Mouse (Mus musculus) MEL (cell line): ENCODE measurements at regions not wholly inside any gene's neighbourhood (a gene's known extent, or its start where the extent isn't known, plus 50 kb on each side); places are given as distances from the start of the nearest gene placed in this dataset.

Experiments
- DNase-seq: peaks from one replicate; pipeline ENCODE4 v3.0.0; 2011; ENCODE audit warnings: low read depth, low spot score
- H3K27ac ChIP-seq: 2 replicates; pipeline ENCODE4 v1.5.1; 2012; ENCODE audit warnings: low read depth, mild to moderate bottlenecking, control low read depth, low read length, moderate library complexity; ENCODE audit not compliant: control insufficient read depth
- H3K27me3 ChIP-seq, 2 experiments: fragments of 150-350 bp in 1 of 2; sonication (generic) in 1 of 2; 2 replicates each; pipeline ENCODE4 v1.6.1; 2012; ENCODE audit warnings: low read length in 2 of 2, mild to moderate bottlenecking in 2 of 2, improper control_type of control experiment in 1 of 2, moderate library complexity in 1 of 2; ENCODE audit not compliant: insufficient read depth in 2 of 2, control insufficient read depth in 1 of 2
- H3K36me3 ChIP-seq, 2 experiments: 2 replicates each; pipeline ENCODE4 v1.6.1; 2012 to 2014; ENCODE audit warnings: low read length in 2 of 2, improper control_type of control experiment in 1 of 2, inconsistent platforms in 1 of 2, mild to moderate bottlenecking in 1 of 2; ENCODE audit not compliant: insufficient read depth in 2 of 2, control insufficient read depth in 1 of 2
- H3K4me1 ChIP-seq, 2 experiments: fragments of 150-350 bp in 1 of 2; sonication (generic) in 1 of 2; 2 replicates each; pipeline ENCODE4 v1.6.1; 2012; ENCODE audit warnings: low read length in 2 of 2, improper control_type of control experiment in 1 of 2, mild to moderate bottlenecking in 1 of 2; ENCODE audit not compliant: insufficient read depth in 2 of 2, control insufficient read depth in 1 of 2
- H3K4me3 ChIP-seq, 2 experiments: fragments of 150-350 bp in 1 of 2; sonication (generic) in 1 of 2; 2 replicates each; pipeline ENCODE4 v1.5.1; 2012; ENCODE audit warnings: low read depth in 2 of 2, low read length in 2 of 2, mild to moderate bottlenecking in 2 of 2, moderate library complexity in 2 of 2, control low read depth in 1 of 2, improper control_type of control experiment in 1 of 2; ENCODE audit not compliant: control insufficient read depth in 1 of 2, insufficient read depth in 1 of 2
- H3K79me2 ChIP-seq: 2 replicates; pipeline ENCODE4 v1.6.1; 2012; ENCODE audit warnings: mild to moderate bottlenecking, low read length, moderate library complexity; ENCODE audit not compliant: control insufficient read depth, poor library complexity, insufficient read depth
- H3K9ac ChIP-seq: 2 replicates; pipeline ENCODE4 v1.6.1; 2012; ENCODE audit warnings: low read depth, mild to moderate bottlenecking, control low read depth, low read length, moderate library complexity; ENCODE audit not compliant: control insufficient read depth, poor library complexity, severe bottlenecking
- H3K9me3 ChIP-seq: fragments of 150-350 bp; sonication (generic); replicated peaks from 2 replicates; pipeline ENCODE4 v1.6.1; 2012; ENCODE audit warnings: mild to moderate bottlenecking, low read length, improper control_type of control experiment, moderate library complexity; ENCODE audit not compliant: insufficient read depth
- BHLHE40 ChIP-seq: IDR thresholded peaks from 2 replicates; pipeline ENCODE4 v1.6.1; 2012; ENCODE audit warnings: low read depth, mild to moderate bottlenecking, inconsistent platforms, low read length, improper control_type of control experiment, borderline replicate concordance
- ELF1 ChIP-seq: IDR thresholded peaks from 2 replicates; pipeline ENCODE4 v1.6.1; 2014; ENCODE audit warnings: low read depth, mild to moderate bottlenecking, inconsistent platforms, low read length, improper control_type of control experiment, moderate library complexity
- ETS1 ChIP-seq: IDR thresholded peaks from 2 replicates; pipeline ENCODE4 v1.6.1; 2012; ENCODE audit warnings: low read depth, mild to moderate bottlenecking, inconsistent platforms, low read length, improper control_type of control experiment, moderate library complexity
- GABPA ChIP-seq: IDR thresholded peaks from 2 replicates; pipeline ENCODE4 v1.6.1; 2012; ENCODE audit warnings: low read depth, mild to moderate bottlenecking, inconsistent platforms, low read length, improper control_type of control experiment, moderate library complexity
- GATA1 ChIP-seq: IDR thresholded peaks from 2 replicates; pipeline ENCODE4 v1.6.1; 2011; ENCODE audit warnings: low read depth, low read length, improper control_type of control experiment
- HCFC1 ChIP-seq: IDR thresholded peaks from 2 replicates; pipeline ENCODE4 v1.6.1; 2012; ENCODE audit warnings: low read depth, mild to moderate bottlenecking, inconsistent platforms, low read length, improper control_type of control experiment, moderate library complexity
- JUND ChIP-seq: IDR thresholded peaks from 2 replicates; pipeline ENCODE4 v1.6.1; 2011; ENCODE audit warnings: low read depth, mild to moderate bottlenecking, improper control_type of control experiment, low read length
- MAFK ChIP-seq: IDR thresholded peaks from 2 replicates; pipeline ENCODE4 v1.6.1; 2011; ENCODE audit warnings: low read depth, mild to moderate bottlenecking, low read length, improper control_type of control experiment, borderline replicate concordance
- MAX ChIP-seq: IDR thresholded peaks from 2 replicates; pipeline ENCODE4 v1.6.1; 2011; ENCODE audit warnings: low read length, improper control_type of control experiment
- MEF2A ChIP-seq: IDR thresholded peaks from 2 replicates; pipeline ENCODE4 v1.6.1; 2014; ENCODE audit warnings: low read depth, mild to moderate bottlenecking, inconsistent platforms, low read length, improper control_type of control experiment; ENCODE audit not compliant: poor library complexity, insufficient replicate concordance, severe bottlenecking; ENCODE audit errors: extremely low read depth
- NRF1 ChIP-seq: IDR thresholded peaks from 2 replicates; pipeline ENCODE4 v1.6.1; 2014; ENCODE audit warnings: low read depth, mild to moderate bottlenecking, inconsistent platforms, low read length, improper control_type of control experiment, moderate library complexity; ENCODE audit not compliant: poor library complexity, insufficient read depth, severe bottlenecking
- POLR2AphosphoS2 ChIP-seq: IDR thresholded peaks from 2 replicates; pipeline ENCODE4 v1.6.1; 2011; ENCODE audit warnings: low read length, improper control_type of control experiment
- POLR2AphosphoS5 ChIP-seq: IDR thresholded peaks from 2 replicates; pipeline ENCODE4 v1.6.1; 2012; ENCODE audit warnings: low read depth, borderline replicate concordance, mild to moderate bottlenecking, inconsistent platforms, low read length, moderate library complexity, mixed read lengths
- RAD21 ChIP-seq: IDR thresholded peaks from 2 replicates; pipeline ENCODE4 v1.6.1; 2011; ENCODE audit warnings: mild to moderate bottlenecking, low read depth, low read length, improper control_type of control experiment
- RCOR1 ChIP-seq: IDR thresholded peaks from 2 replicates; pipeline ENCODE4 v1.6.1; 2012; ENCODE audit warnings: low read depth, mild to moderate bottlenecking, inconsistent platforms, low read length, improper control_type of control experiment
- SIN3A ChIP-seq: IDR thresholded peaks from 2 replicates; pipeline ENCODE4 v1.6.1; 2012; ENCODE audit warnings: low read length, improper control_type of control experiment, inconsistent platforms
- SMC3 ChIP-seq: IDR thresholded peaks from 2 replicates; pipeline ENCODE4 v1.6.1; 2011; ENCODE audit warnings: low read depth, low read length, improper control_type of control experiment
- TAL1 ChIP-seq: IDR thresholded peaks from 2 replicates; pipeline ENCODE4 v1.6.1; 2012; ENCODE audit warnings: mild to moderate bottlenecking, inconsistent platforms, low read length, moderate library complexity, mixed read lengths
- TBP ChIP-seq: IDR thresholded peaks from 2 replicates; pipeline ENCODE4 v1.8.0; 2011; ENCODE audit warnings: low read depth, low read length, improper control_type of control experiment
- TCF12 ChIP-seq: IDR thresholded peaks from 2 replicates; pipeline ENCODE4 v1.6.1; 2014; ENCODE audit warnings: low read depth, mild to moderate bottlenecking, inconsistent platforms, low read length, improper control_type of control experiment, moderate library complexity
- UBTF ChIP-seq: IDR thresholded peaks from 2 replicates; pipeline ENCODE4 v1.6.1; 2012; ENCODE audit warnings: low read depth, mild to moderate bottlenecking, inconsistent platforms, low read length, improper control_type of control experiment, moderate library complexity, borderline replicate concordance; ENCODE audit not compliant: insufficient read depth
- USF1 ChIP-seq: IDR thresholded peaks from 2 replicates; pipeline ENCODE4 v1.6.1; 2014; ENCODE audit warnings: low read depth, mild to moderate bottlenecking, inconsistent platforms, low read length, improper control_type of control experiment, moderate library complexity
- ZC3H11A ChIP-seq: IDR thresholded peaks from 2 replicates; pipeline ENCODE4 v1.6.1; 2012; ENCODE audit warnings: low read depth, mild to moderate bottlenecking, inconsistent platforms, low read length, improper control_type of control experiment
- ZKSCAN1 ChIP-seq: IDR thresholded peaks from 2 replicates; pipeline ENCODE4 v1.6.1; 2012; ENCODE audit warnings: low read depth, mild to moderate bottlenecking, inconsistent platforms, low read length, improper control_type of control experiment, moderate library complexity
- ZNF384 ChIP-seq: IDR thresholded peaks from 2 replicates; pipeline ENCODE4 v1.6.1; 2012; ENCODE audit warnings: low read depth, mild to moderate bottlenecking, inconsistent platforms, low read length, improper control_type of control experiment

GRCm38 (mm10) chr6:4246113-4246419 is 159.3 kb upstream of the Bet1 start:
- H3K27ac ChIP-seq: no peak overlapping the region
- DNase-seq: no peak
- H3K9ac ChIP-seq: no peak overlapping the region
- H3K4me3 ChIP-seq: no peak overlapping the region
- no peaks in the 10 kb centered on the region for H3K79me2 ChIP-seq
- no peaks in the 10 kb centered on the region for H3K9me3 ChIP-seq
- TF ChIP-seq ELF1 (no peak), USF1 (no peak), UBTF (no peak), TBP (no peak), POLR2AphosphoS2 (no peak), GATA1 (no peak), MAFK (no peak), RAD21 (no peak), ZNF384 (no peak), BHLHE40 (no peak), POLR2AphosphoS5 (no peak), ZC3H11A (no peak), TCF12 (no peak), HCFC1 (no peak), TAL1 (no peak), NRF1 (no peak)
- H3K4me1 ChIP-seq: no peaks in the 10 kb centered on the region
- peaks cover 0 to 3% of the 10 kb centered on the region in 2 experiments; a peak in 2 of 4 replicates for H3K36me3 ChIP-seq
- no peaks in the 10 kb centered on the region; a peak in 1 of 4 replicates for H3K27me3 ChIP-seq

- Histone ChIP-seq H3K9me3 (no peaks in the 10 kb centered on the region), H3K36me3 (no peaks in the 10 kb centered on the region), H3K4me3 (no peak overlapping the region), H3K9ac (no peak overlapping the region), H3K27ac (no peak overlapping the region), H3K79me2 (no peaks in the 10 kb centered on the region), H3K4me1 (no peaks in the 10 kb centered on the region), H3K27me3 (no peaks in the 10 kb centered on the region; a peak in 1 of 4 replicates)
- DNase-seq: no peak
- TF ChIP-seq MAX: no peak
- no peak for TF ChIP-seq TCF12
- no peak for TF ChIP-seq MEF2A
- TF ChIP-seq RCOR1: no peak
- no peak for TF ChIP-seq BHLHE40
- TF ChIP-seq SIN3A: no peak
- no peak for TF ChIP-seq SMC3
- no peak for TF ChIP-seq JUND
- no peak for TF ChIP-seq GABPA
- no peak for TF ChIP-seq NRF1
- no peak for TF ChIP-seq ZKSCAN1
- no peak for TF ChIP-seq USF1
- no peak for TF ChIP-seq RAD21
- no peak for TF ChIP-seq UBTF
- TF ChIP-seq TBP: no peak
- TF ChIP-seq POLR2AphosphoS5: no peak
- no peak for TF ChIP-seq GATA1
- TF ChIP-seq ETS1: no peak
Measured at GRCm38 (mm10) chr6:4276607-4277006, 189.8 kb upstream of the Bet1 start.
